Comparison of ENCODE assay signal across 12 mouse cellular contexts in the genomic region with DNA sequence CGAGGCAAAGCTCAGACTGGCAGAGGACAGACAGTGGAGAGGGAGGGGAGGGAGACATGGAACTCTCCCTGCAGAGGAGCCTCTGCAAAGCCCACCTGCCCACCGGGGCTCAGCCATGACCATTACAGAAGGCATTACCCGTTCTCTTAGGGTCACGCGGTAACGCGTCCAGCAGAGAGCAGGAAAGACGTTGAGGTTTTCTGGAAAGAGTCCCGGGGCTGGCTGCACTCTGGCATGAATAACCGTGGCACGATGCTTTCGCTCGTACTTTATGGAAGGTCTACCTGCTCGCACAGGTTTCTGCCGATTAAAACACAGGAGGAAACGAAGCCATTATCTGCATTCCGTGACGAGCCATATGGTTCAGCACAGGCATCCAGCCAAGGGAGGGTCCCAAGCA. TPM values are rescaled to one million over a fixed set of nuclear protein-coding genes. Genes with fewer than 3 reads are reported as not detected.
DNase-seq lines count a peak whose midpoint lies in the region; ATAC-seq lines count a peak whose summit lies in the region.
"Had no signal": no experiment of that assay in that cellular context is flagged by ENCODE, and none has a peak within 500 bp of the region (broad histone marks: within the 10 kb centered on the region; RNA-seq: fewer than 3 reads in every experiment).

No protein-coding gene starts in this region.

- H3K4me1 ChIP-seq in heart, embryonic 15.5 days (replicated peaks) = peaks cover 8% of the 10 kb centered on the region
- peaks cover 10% of the 10 kb centered on the region for H3K4me1 ChIP-seq in heart, embryonic 12.5 days (replicated peaks)
- peaks cover 10% of the 10 kb centered on the region for H3K4me1 ChIP-seq in kidney, embryonic 16.5 days (ENCODE audit: insufficient read depth, low read length)
- no peaks in the 10 kb centered on the region for H3K4me1 ChIP-seq in stomach, embryonic 15.5 days

- no peaks in the 10 kb centered on the region for H3K27me3 ChIP-seq in heart, embryonic 15.5 days
- H3K27me3 ChIP-seq in heart, embryonic 12.5 days (replicated peaks) = no peaks in the 10 kb centered on the region
- no peaks in the 10 kb centered on the region for H3K27me3 ChIP-seq in kidney, embryonic 16.5 days (ENCODE audit: insufficient read depth, low read length)
- no peaks in the 10 kb centered on the region for H3K27me3 ChIP-seq in stomach, embryonic 15.5 days (replicated peaks)
- H3K27me3 ChIP-seq: lung, embryonic 15.5 days had no signal

- no peak overlapping the region for H3K27ac ChIP-seq in heart, embryonic 15.5 days
- no peak overlapping the region for H3K27ac ChIP-seq in heart, embryonic 12.5 days (ENCODE audit: poor library complexity, severe bottlenecking)
- peak overlapping the region; percentile 60; the same call in 1 of the 2 replicates for H3K27ac ChIP-seq in kidney, embryonic 16.5 days (ENCODE audit: low read length)
- H3K27ac ChIP-seq in stomach, embryonic 15.5 days = peak overlapping the region; percentile 64
- H3K27ac ChIP-seq: lung, embryonic 15.5 days had no signal

- peak overlapping the region; percentile 24 for H3K4me2 ChIP-seq in heart, embryonic 15.5 days
- H3K4me2 ChIP-seq in heart, embryonic 12.5 days = no peak overlapping the region
- no peak overlapping the region for H3K4me2 ChIP-seq in kidney, embryonic 16.5 days (replicated peaks; ENCODE audit: low read depth, low read length)
- no peak overlapping the region; the same call in 1 of the 2 replicates for H3K4me2 ChIP-seq in stomach, embryonic 15.5 days
- H3K4me2 ChIP-seq: lung, embryonic 15.5 days had no signal

- DNase-seq in ovary, postnatal 14 days (ENCODE audit: low spot score) = peak; percentile 15
- DNase-seq in ovary, adult 18-20 months (ENCODE audit: low spot score) = no peak
- no peak for DNase-seq in T-cell, adult 2 months (ENCODE audit: low spot score)
- DNase-seq in spleen, postnatal 36 days (ENCODE audit: low spot score in 2 of 2) = no peak
- DNase-seq: cerebellum, adult 8-10 months; liver had no signal

- ATAC-seq in heart, embryonic 15.5 days (replicated peaks; ENCODE audit: insufficient number of reproducible peaks, insufficient read depth, low FRiP score, low read depth) = no peak
- no peak for ATAC-seq in heart, embryonic 12.5 days (ENCODE audit: insufficient number of reproducible peaks, low FRiP score)
- ATAC-seq in kidney, embryonic 16.5 days (ENCODE audit: low FRiP score, low TSS enrichment) = peak; percentile 57; the same call in 1 of the 2 replicates
- no peak for ATAC-seq in stomach, embryonic 15.5 days (ENCODE audit: insufficient read depth, low FRiP score, low read depth)
- ATAC-seq: inflammation-experienced regulatory T-cells, adult 6 months had no signal

- H3K9ac ChIP-seq in heart, embryonic 15.5 days = no peak overlapping the region
- no peak overlapping the region for H3K9ac ChIP-seq in heart, embryonic 12.5 days
- H3K9ac ChIP-seq in kidney, embryonic 16.5 days (replicated peaks; ENCODE audit: low read length) = no peak overlapping the region
- no peak overlapping the region for H3K9ac ChIP-seq in stomach, embryonic 15.5 days
- H3K9ac ChIP-seq: lung, embryonic 15.5 days had no signal

- H3K9me3 ChIP-seq in heart, embryonic 15.5 days (replicated peaks) = no peaks in the 10 kb centered on the region
- H3K9me3 ChIP-seq in heart, embryonic 12.5 days (replicated peaks) = no peaks in the 10 kb centered on the region
- H3K9me3 ChIP-seq in kidney, embryonic 16.5 days (ENCODE audit: low read length) = no peaks in the 10 kb centered on the region
- no peaks in the 10 kb centered on the region for H3K9me3 ChIP-seq in stomach, embryonic 15.5 days
- H3K9me3 ChIP-seq: lung, embryonic 15.5 days had no signal

- no peak overlapping the region for H3K4me3 ChIP-seq in heart, embryonic 15.5 days
- no peak overlapping the region for H3K4me3 ChIP-seq in heart, embryonic 12.5 days
- H3K4me3 ChIP-seq in kidney, embryonic 16.5 days (ENCODE audit: low read length) = no peak overlapping the region
- H3K4me3 ChIP-seq in stomach, embryonic 15.5 days (replicated peaks) = no peak overlapping the region
- H3K4me3 ChIP-seq: lung, embryonic 15.5 days had no signal

- WGBS in heart, embryonic 15.5 days = 64% methylated on average over 18 of the region's 18 CpGs
- 74% methylated on average over 18 of the region's 18 CpGs for WGBS in heart, embryonic 12.5 days
- 71% methylated on average over 18 of the region's 18 CpGs for WGBS in kidney, embryonic 16.5 days
- 67% methylated on average over 18 of the region's 18 CpGs for WGBS in stomach, embryonic 15.5 days

- H3K36me3 ChIP-seq in heart, embryonic 15.5 days = no peaks in the 10 kb centered on the region
- H3K36me3 ChIP-seq in heart, embryonic 12.5 days = no peaks in the 10 kb centered on the region
- H3K36me3 ChIP-seq in kidney, embryonic 16.5 days (ENCODE audit: insufficient read depth, low read length) = no peaks in the 10 kb centered on the region
- no peaks in the 10 kb centered on the region for H3K36me3 ChIP-seq in stomach, embryonic 15.5 days
- H3K36me3 ChIP-seq: lung, embryonic 15.5 days had no signal

RNA-seq across cellular contexts. Expression of a gene that starts 53.9 kb away (rescaled TPM):
- polyA plus RNA-seq in heart, embryonic 15.5 days (2015; fragmentation: Nextera tagmentation; extraction: Ambion mirVana) = 8.7 and 9.4 TPM in 2 replicates
- polyA plus RNA-seq in heart, embryonic 12.5 days (2016; fragmentation: Nextera tagmentation; extraction: Ambion mirVana) = 10.3 and 13.2 TPM in 2 replicates
- polyA plus RNA-seq in kidney, embryonic 16.5 days (2015; fragmentation: Nextera tagmentation; extraction: Ambion mirVana) = 9.4 and 13.8 TPM in 2 replicates
- 11.6 and 13.7 TPM in 2 replicates for polyA plus RNA-seq in stomach, embryonic 15.5 days (2015; fragmentation: Nextera tagmentation; extraction: Ambion mirVana)

Comparison
In these comparisons a context has a peak if more than half of its experiments do, and no peak if none do; other contexts are left out.
1. H3K27ac ChIP-seq: peak in kidney, embryonic 16.5 days (single experiment) and stomach, embryonic 15.5 days (single experiment); none in heart, embryonic 15.5 days (single experiment) and heart, embryonic 12.5 days (single experiment).